Mouse (Mus musculus) brain, embryonic 14.5 days (tissue): ENCODE measurements at regions not wholly inside any gene's neighbourhood (a gene's known extent, or its start where the extent isn't known, plus 50 kb on each side); places are given as distances from the start of the nearest gene placed in this dataset.

Experiments
- CTCF ChIP-seq: fragments of 200-500 bp; IDR thresholded peaks from 2 replicates; pipeline ENCODE4 v1.5.1; 2012; ENCODE audit warnings: inconsistent platforms, mild to moderate bottlenecking, moderate library complexity, borderline replicate concordance; ENCODE audit not compliant: insufficient read depth, insufficient read length; ENCODE audit errors: extremely low read depth
- POLR2A ChIP-seq: fragments of 200-500 bp; IDR thresholded peaks from 2 replicates; pipeline ENCODE4 v1.6.1; 2012; ENCODE audit warnings: mild to moderate bottlenecking, inconsistent platforms, borderline replicate concordance; ENCODE audit not compliant: poor library complexity, insufficient read depth, insufficient read length, severe bottlenecking; ENCODE audit errors: extremely low read depth

DNA sequence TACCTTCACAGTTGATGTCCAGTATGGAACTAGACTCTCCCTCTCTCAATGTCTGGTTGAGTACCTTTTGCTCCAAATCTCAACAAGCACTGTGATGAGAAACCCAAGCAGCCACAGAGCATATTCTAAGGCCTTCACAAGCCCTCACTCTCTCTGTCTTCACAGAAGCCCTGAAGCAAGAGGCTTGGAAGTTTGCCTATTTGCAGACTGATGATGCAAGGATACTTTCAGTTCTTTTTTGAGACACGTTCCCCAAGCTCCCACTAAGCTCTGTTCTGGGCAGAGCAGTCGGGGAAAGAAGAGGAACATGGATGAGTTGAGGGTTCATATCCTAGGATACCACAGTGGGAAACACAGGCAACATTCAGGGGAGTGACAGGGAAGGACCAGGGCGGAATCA lies 134.0 kb upstream of the Lrfn2 start:
- no peak for TF ChIP-seq POLR2A
- TF ChIP-seq CTCF, result no peak
